Mouse (Mus musculus): Measurements from ENCODE around the gene Cenpc1. TPM values are rescaled to one million over a fixed set of nuclear protein-coding genes. Genes with fewer than 3 reads are reported as not detected.

Gene Cenpc1
- polyA plus RNA-seq, 2 experiments, result 18.9 to 26.4 TPM

GRCm38 (mm10) chr5:86102176-86102575 is 36.8 kb upstream of the Cenpc1 start:
- Histone ChIP-seq H3K4me3 (replicated peaks; ENCODE audit: low read length) (no peak overlapping the region), H3K4me2 (replicated peaks; ENCODE audit: low read depth, low read length, severe bottlenecking) (no peak overlapping the region), H3K9ac (ENCODE audit: low read depth, low read length, severe bottlenecking) (no peak overlapping the region), H3K36me3 (ENCODE audit: control insufficient read depth, insufficient read depth, low read length) (0 out of 2 replicates have a peak, but pooled peaks cover 3% of the 10 kb centered on the region), H3K27ac (replicated peaks; ENCODE audit: low read depth, low read length) (no peak overlapping the region), H3K4me1 (ENCODE audit: control insufficient read depth, insufficient read depth, low read length) (no peaks in the 10 kb centered on the region), H3K9me3 (ENCODE audit: control insufficient read depth, low read length) (no peaks in the 10 kb centered on the region), H3K27me3 (ENCODE audit: control insufficient read depth, insufficient read depth, low read length) (no peaks in the 10 kb centered on the region)
- DNase-seq (ENCODE audit: low spot score) (no peak), ATAC-seq (ENCODE audit: low FRiP score, low read depth) (no peak)
- no peak for TF ChIP-seq POLR2A (IDR thresholded peaks at IDR 0.05; ENCODE audit: borderline replicate concordance, extremely low read depth, insufficient read depth, insufficient read length)
- 98% methylated on average over 2 of the region's 2 CpGs for WGBS

GRCm38 (mm10) chr5:86100621-86101020 is 35.2 kb upstream of the Cenpc1 start:
- H3K4me2 ChIP-seq (replicated peaks; ENCODE audit: low read depth, low read length, severe bottlenecking), result no peak overlapping the region
- DNase-seq (ENCODE audit: low spot score) (no peak), ATAC-seq (ENCODE audit: low FRiP score, low read depth) (no peak)
- no peaks in the 10 kb centered on the region for H3K9me3 ChIP-seq (ENCODE audit: control insufficient read depth, low read length)
- H3K9ac ChIP-seq (ENCODE audit: low read depth, low read length, severe bottlenecking), result no peak overlapping the region
- H3K27ac ChIP-seq (replicated peaks; ENCODE audit: low read depth, low read length), result no peak overlapping the region
- H3K4me1 ChIP-seq (ENCODE audit: control insufficient read depth, insufficient read depth, low read length), result no peaks in the 10 kb centered on the region
- H3K27me3 ChIP-seq (ENCODE audit: control insufficient read depth, insufficient read depth, low read length), result no peaks in the 10 kb centered on the region
- WGBS, result 77% methylated on average over 3 of the region's 3 CpGs
- no peak for TF ChIP-seq POLR2A (IDR thresholded peaks at IDR 0.05; ENCODE audit: borderline replicate concordance, extremely low read depth, insufficient read depth, insufficient read length)
- no peaks in the 10 kb centered on the region for H3K36me3 ChIP-seq (ENCODE audit: control insufficient read depth, insufficient read depth, low read length)
- H3K4me3 ChIP-seq (replicated peaks; ENCODE audit: low read length), result no peak overlapping the region

GRCm38 (mm10) chr5:86098988-86099387 is 33.6 kb upstream of the Cenpc1 start:
- Histone ChIP-seq H3K9me3 (ENCODE audit: control insufficient read depth, low read length) (no peaks in the 10 kb centered on the region), H3K4me3 (replicated peaks; ENCODE audit: low read length) (no peak overlapping the region), H3K36me3 (ENCODE audit: control insufficient read depth, insufficient read depth, low read length) (no peaks in the 10 kb centered on the region), H3K9ac (ENCODE audit: low read depth, low read length, severe bottlenecking) (no peak overlapping the region), H3K4me2 (replicated peaks; ENCODE audit: low read depth, low read length, severe bottlenecking) (no peak overlapping the region), H3K4me1 (ENCODE audit: control insufficient read depth, insufficient read depth, low read length) (no peaks in the 10 kb centered on the region), H3K27ac (replicated peaks; ENCODE audit: low read depth, low read length) (no peak overlapping the region), H3K27me3 (ENCODE audit: control insufficient read depth, insufficient read depth, low read length) (no peaks in the 10 kb centered on the region)
- no peak for ATAC-seq (ENCODE audit: low FRiP score, low read depth)
- TF ChIP-seq POLR2A (IDR thresholded peaks at IDR 0.05; ENCODE audit: borderline replicate concordance, extremely low read depth, insufficient read depth, insufficient read length), result no peak
- 69% methylated on average over 3 of the region's 3 CpGs for WGBS
- DNase-seq (ENCODE audit: low spot score), result no peak

DNA sequence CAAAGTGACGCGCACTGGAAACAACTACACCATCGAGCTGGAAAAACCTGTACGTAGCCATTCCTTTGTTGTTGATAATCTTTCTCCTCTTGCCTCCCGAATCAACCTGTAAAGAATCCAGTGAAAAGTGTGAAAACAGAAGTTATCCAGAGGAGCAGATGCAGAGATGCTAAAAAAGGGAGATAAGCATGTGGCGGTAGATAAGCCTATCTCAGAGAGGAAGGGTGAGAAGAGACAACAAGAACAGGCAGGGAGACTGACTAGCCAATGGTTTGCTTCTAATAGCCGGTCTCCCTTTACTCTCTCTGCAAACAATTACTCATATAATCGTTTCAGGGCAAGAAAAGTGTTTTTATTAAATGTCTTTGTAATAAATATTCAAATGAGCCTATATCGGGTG is 29.4 kb upstream of the Cenpc1 start:
- WGBS, result 81% methylated on average over 9 of the region's 9 CpGs
- DNase-seq (ENCODE audit: low spot score), result no peak

DNA sequence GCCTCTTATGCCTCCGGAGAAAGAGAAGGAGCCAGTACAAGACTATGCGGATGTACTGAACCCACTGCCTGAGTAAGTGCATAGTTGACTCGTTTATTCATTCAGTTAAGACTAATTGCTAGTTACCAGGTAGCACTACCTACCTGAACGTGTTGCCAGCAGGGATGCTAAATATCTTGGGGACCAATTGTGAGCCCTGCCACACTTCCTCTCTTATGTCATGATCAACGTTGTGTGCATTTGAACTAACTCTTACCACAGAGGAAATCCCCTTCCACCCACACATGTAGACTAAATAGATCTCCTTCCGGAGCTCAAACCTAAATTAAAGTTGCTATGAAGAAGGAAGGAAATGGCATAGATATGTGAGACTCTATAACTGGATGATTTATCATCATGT is 21.4 kb upstream of the Cenpc1 start:
- Histone ChIP-seq H3K27me3 (ENCODE audit: control insufficient read depth, insufficient read depth, low read length) (no peaks in the 10 kb centered on the region), H3K4me3 (replicated peaks; ENCODE audit: low read length) (no peak overlapping the region), H3K9ac (ENCODE audit: low read depth, low read length, severe bottlenecking) (no peak overlapping the region), H3K9me3 (ENCODE audit: control insufficient read depth, low read length) (no peaks in the 10 kb centered on the region), H3K4me1 (ENCODE audit: control insufficient read depth, insufficient read depth, low read length) (no peaks in the 10 kb centered on the region), H3K36me3 (ENCODE audit: control insufficient read depth, insufficient read depth, low read length) (no peaks in the 10 kb centered on the region), H3K4me2 (replicated peaks; ENCODE audit: low read depth, low read length, severe bottlenecking) (no peak overlapping the region), H3K27ac (replicated peaks; ENCODE audit: low read depth, low read length) (no peak overlapping the region)
- 74% methylated on average over 6 of the region's 6 CpGs for WGBS
- ATAC-seq (ENCODE audit: low FRiP score, low read depth), result no peak
- no peak for TF ChIP-seq POLR2A (IDR thresholded peaks at IDR 0.05; ENCODE audit: borderline replicate concordance, extremely low read depth, insufficient read depth, insufficient read length)
- DNase-seq (ENCODE audit: low spot score), result no peak

More for the DNA sequence above, 29.4 kb upstream of the Cenpc1 start:
- Histone ChIP-seq H3K9ac (ENCODE audit: low read depth, low read length, severe bottlenecking) (no peak overlapping the region), H3K36me3 (ENCODE audit: control insufficient read depth, insufficient read depth, low read length) (no peaks in the 10 kb centered on the region), H3K27me3 (ENCODE audit: control insufficient read depth, insufficient read depth, low read length) (no peaks in the 10 kb centered on the region), H3K27ac (replicated peaks; ENCODE audit: low read depth, low read length) (no peak overlapping the region), H3K4me3 (replicated peaks; ENCODE audit: low read length) (no peak overlapping the region), H3K4me2 (replicated peaks; ENCODE audit: low read depth, low read length, severe bottlenecking) (no peak overlapping the region), H3K4me1 (ENCODE audit: control insufficient read depth, insufficient read depth, low read length) (no peaks in the 10 kb centered on the region), H3K9me3 (ENCODE audit: control insufficient read depth, low read length) (no peaks in the 10 kb centered on the region)
- TF ChIP-seq POLR2A (IDR thresholded peaks at IDR 0.05; ENCODE audit: borderline replicate concordance, extremely low read depth, insufficient read depth, insufficient read length), result no peak
- no peak for ATAC-seq (ENCODE audit: low FRiP score, low read depth)

DNA sequence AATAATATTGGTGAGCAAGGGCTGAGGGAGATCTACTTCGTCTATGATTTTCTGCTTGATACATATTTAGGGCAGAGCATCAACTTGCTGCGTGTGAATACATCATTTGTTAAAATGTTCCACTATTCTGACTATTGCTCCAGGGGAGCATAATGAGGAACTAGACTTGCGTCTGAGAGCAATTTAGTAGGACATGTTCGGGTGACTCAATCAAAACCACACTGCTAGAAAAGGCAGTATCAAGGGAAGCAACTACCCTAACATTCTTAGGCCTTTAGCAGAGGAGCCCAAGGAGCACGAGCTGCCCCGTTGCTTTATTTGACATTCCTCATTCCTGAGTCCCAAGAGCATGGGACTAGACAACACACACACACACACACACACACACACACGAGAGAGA is 19.6 kb upstream of the Cenpc1 start:
- DNase-seq (ENCODE audit: low spot score) (no peak), ATAC-seq (ENCODE audit: low FRiP score, low read depth) (no peak)
- H3K4me3 ChIP-seq (replicated peaks; ENCODE audit: low read length), result no peak overlapping the region
- H3K27ac ChIP-seq (replicated peaks; ENCODE audit: low read depth, low read length), result no peak overlapping the region
- no peak overlapping the region for H3K4me2 ChIP-seq (replicated peaks; ENCODE audit: low read depth, low read length, severe bottlenecking)
- H3K4me1 ChIP-seq (ENCODE audit: control insufficient read depth, insufficient read depth, low read length), result no peaks in the 10 kb centered on the region
- no peak for TF ChIP-seq POLR2A (IDR thresholded peaks at IDR 0.05; ENCODE audit: borderline replicate concordance, extremely low read depth, insufficient read depth, insufficient read length)
- H3K36me3 ChIP-seq (ENCODE audit: control insufficient read depth, insufficient read depth, low read length), result no peaks in the 10 kb centered on the region
- no peaks in the 10 kb centered on the region for H3K9me3 ChIP-seq (ENCODE audit: control insufficient read depth, low read length)
- H3K27me3 ChIP-seq (ENCODE audit: control insufficient read depth, insufficient read depth, low read length), result no peaks in the 10 kb centered on the region
- no peak overlapping the region for H3K9ac ChIP-seq (ENCODE audit: low read depth, low read length, severe bottlenecking)
- WGBS, result 80% methylated on average over 7 of the region's 7 CpGs
